Mouse (Mus musculus) cerebellum, adult 2 months (tissue): ENCODE measurements around the gene Psme1.
A peak's percentile ranks its signal among the peaks of the same experiment; 100 is the strongest.

Source experiments
- CTCF ChIP-seq: fragments of 200-500 bp; IDR thresholded peaks from 2 replicates; pipeline ENCODE4 v1.5.1; 2011; ENCODE audit warnings: low read depth, mild to moderate bottlenecking, control low read depth, low read length, moderate library complexity, borderline replicate concordance; ENCODE audit not compliant: insufficient read depth
- POLR2A ChIP-seq: fragments of 200-500 bp; IDR thresholded peaks from 2 replicates; pipeline ENCODE4 v1.6.1; 2011; ENCODE audit warnings: low read length, control low read depth, borderline replicate concordance; ENCODE audit not compliant: insufficient read depth

DNA sequence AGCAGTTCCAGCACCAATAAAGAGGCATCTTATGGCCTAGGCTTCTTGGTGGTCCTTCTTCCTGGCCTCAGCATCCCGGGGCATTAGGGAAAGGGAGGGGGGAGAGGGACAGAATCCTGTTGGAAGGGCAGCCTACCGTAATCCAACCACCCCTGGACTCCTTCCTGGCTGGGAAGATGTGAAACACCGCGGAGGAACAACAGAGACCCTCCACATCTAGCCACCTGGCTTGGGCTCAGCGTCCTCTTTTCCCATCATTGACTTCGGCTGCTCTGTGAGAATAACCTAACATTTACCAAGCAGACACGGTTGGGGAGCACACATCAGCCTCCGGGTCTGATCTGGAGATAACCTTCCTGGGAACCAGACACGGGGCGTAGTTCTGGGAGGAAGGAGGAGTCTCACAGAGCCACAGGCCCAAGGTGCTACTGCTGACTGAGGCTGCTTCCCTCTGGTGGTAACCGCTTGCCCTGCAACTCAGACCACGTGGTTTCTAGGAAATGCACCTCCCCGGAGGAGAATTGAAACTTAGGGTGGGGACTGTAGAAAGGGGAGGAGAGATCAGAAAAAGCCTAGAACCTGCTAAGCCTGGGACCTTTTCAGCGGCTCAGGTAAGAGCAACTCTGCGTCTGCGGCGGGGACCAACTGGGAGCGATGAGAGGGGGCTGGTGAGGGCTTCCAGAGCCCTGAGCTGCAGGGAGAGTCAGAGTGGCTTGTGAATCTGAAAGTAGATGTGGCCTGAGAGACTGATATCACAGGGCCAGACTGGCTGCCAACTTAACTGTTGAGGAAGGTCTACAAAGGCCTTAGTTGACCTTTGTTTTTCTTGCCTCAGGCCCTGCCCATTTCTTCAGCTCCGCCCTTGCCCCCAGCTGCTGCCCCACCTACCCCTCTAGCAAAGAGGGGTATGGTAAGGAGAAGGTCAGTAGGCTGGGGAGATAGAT is 26.0 kb downstream of the Psme1 start:
- peak; percentile 92 for TF ChIP-seq CTCF
- peak; percentile 25; the same call in 1 of the 2 replicates for TF ChIP-seq POLR2A
